Mouse (Mus musculus) liver, embryonic 14.5 days (tissue): ENCODE data around the gene Xrcc3. TPM values are rescaled to one million over a fixed set of nuclear protein-coding genes. Genes with fewer than 3 reads are reported as not detected.

Experiments used
- ATAC-seq: fragments of 200-750 bp; cut with Nextera tagmentation; 2 replicates; pipeline ENCODE4 v1.8.0; 2017; ENCODE audit warnings: moderate number of reproducible peaks, mild to moderate bottlenecking, moderate library complexity; ENCODE audit not compliant: insufficient read depth
- DNase-seq, 3 experiments: peaks; one replicate each; pipeline ENCODE4 v3.0.0-alpha.2; 2012 to 2013; ENCODE audit warnings: low read depth in 3 of 3, low spot score in 3 of 3
- H3K27ac ChIP-seq: fragments of 300-500 bp; sonication (generic); 2 replicates; pipeline ENCODE4 v1.5.1; 2014; ENCODE audit warnings: moderate library complexity, mild to moderate bottlenecking, control low read depth, inconsistent platforms
- H3K27me3 ChIP-seq: fragments of 300-500 bp; sonication (generic); 2 replicates; pipeline ENCODE4 v1.6.1; 2014; ENCODE audit warnings: mild to moderate bottlenecking, low read length, moderate library complexity; ENCODE audit not compliant: control insufficient read depth, insufficient read depth
- H3K36me3 ChIP-seq: fragments of 300-500 bp; sonication (generic); replicated peaks from 2 replicates; pipeline ENCODE4 v1.6.1; 2014; ENCODE audit warnings: low read depth; ENCODE audit not compliant: control insufficient read depth, insufficient read depth
- H3K4me1 ChIP-seq, 2 experiments: fragments of 200-500 bp in 1 of 2; fragments of 300-500 bp in 1 of 2; sonication (generic) in 1 of 2; replicated peaks; 2 replicates each; pipeline ENCODE4 v1.6.1; 2012 to 2014; ENCODE audit warnings: antibody characterized with exemption in 1 of 2, inconsistent platforms in 1 of 2, low read length in 1 of 2; ENCODE audit not compliant: control insufficient read depth in 2 of 2, insufficient read depth in 2 of 2
- H3K4me2 ChIP-seq: fragments of 300-500 bp; sonication (generic); 2 replicates; pipeline ENCODE4 v1.6.1; 2014; ENCODE audit warnings: low read depth, mild to moderate bottlenecking, control low read depth, moderate library complexity
- H3K4me3 ChIP-seq, 2 experiments: fragments of 200-500 bp in 1 of 2; fragments of 300-500 bp in 1 of 2; sonication (generic) in 1 of 2; 2 replicates each; pipeline ENCODE4 v1.5.1; 2012 to 2014; ENCODE audit warnings: low read depth in 2 of 2, low read length in 2 of 2, mild to moderate bottlenecking in 2 of 2, control low read depth in 1 of 2, inconsistent platforms in 1 of 2, moderate library complexity in 1 of 2; ENCODE audit not compliant: insufficient read depth in 1 of 2
- H3K9ac ChIP-seq: fragments of 300-500 bp; sonication (generic); replicated peaks from 2 replicates; pipeline ENCODE4 v1.6.1; 2014; ENCODE audit warnings: mild to moderate bottlenecking, control low read depth, moderate library complexity
- H3K9me3 ChIP-seq: fragments of 300-500 bp; sonication (generic); 2 replicates; pipeline ENCODE4 v1.6.1; 2016; ENCODE audit warnings: low read length, mixed read lengths; ENCODE audit not compliant: control insufficient read depth
- CTCF ChIP-seq: IDR thresholded peaks from 2 replicates; pipeline ENCODE4 v1.5.1; 2016; ENCODE audit warnings: antibody characterized with exemption, low read depth, control low read depth
- EP300 ChIP-seq: IDR thresholded peaks from 2 replicates; pipeline ENCODE4 v1.6.1; 2016; ENCODE audit warnings: antibody characterized with exemption, low read depth
- WGBS: fragments of 180-500 bp; shearing (Covaris S2); extraction: QIAGEN DNeasy Blood & Tissue Kit; methylation state at CpG from one replicate; pipeline ENCODE4 v1.1.7; 2014; ENCODE audit not compliant: insufficient replicate concordance; 5-methylcytosine and 5-hydroxymethylcytosine counted together
- polyA plus RNA-seq, 2 experiments: library from polyadenylated mRNA; depleted of rRNA in 1 of 2; stranded (reverse) in 1 of 2; unstranded in 1 of 2; fragments of >200 nt; fragmentation: Nextera tagmentation in 1 of 2; extraction: Ambion mirVana in 1 of 2; gene quantifications; 2 replicates each; pipeline versions ENCODE4 v1.2.1 to v1.2.3; 2012 to 2014

The Xrcc3 gene
- polyA plus RNA-seq, 2 experiments: 6.6 to 11.7 TPM

DNA sequence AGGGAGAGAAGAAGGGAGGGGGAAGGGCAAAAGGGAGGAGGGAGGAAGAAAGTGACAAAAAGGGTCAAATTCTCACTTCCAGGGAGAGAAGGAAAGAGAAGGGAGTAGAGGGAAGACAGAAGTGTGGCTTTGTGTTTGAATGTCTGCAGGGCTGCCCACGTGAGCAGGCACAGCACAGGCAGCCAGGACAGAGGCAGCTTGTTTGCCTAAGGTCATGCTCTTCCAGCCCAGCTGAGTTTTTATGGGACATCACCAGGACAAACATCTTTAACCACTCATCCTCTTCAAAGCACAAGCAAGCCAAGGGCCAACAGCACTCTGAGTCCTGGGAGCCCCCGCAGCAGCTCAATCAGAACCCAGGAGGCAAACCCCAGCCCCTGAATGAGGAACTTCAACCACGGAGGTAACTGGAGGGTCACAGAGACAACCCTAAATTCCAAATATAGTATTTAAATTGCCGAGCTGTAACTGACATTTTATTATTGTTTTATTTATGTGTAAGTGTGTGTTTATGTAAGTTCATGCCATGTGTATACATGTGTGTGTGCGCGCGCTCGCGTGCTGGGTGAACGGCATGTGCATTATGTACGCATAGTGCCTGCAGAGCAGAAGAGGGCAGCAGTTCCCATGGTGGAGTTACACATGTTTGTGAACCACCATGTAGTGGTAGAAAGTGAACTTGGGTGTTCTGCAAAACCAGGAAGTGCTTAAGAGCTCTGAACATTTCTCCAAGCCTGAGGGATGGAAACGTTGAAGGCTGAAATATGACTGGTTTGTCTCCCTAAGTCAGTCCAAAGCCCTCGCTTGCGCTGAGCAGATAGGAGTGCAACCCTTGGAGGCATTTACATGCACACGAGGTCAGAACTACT, 29.1 kb upstream of the Xrcc3 start:
- no peak overlapping the region for H3K4me3 ChIP-seq
- H3K9ac ChIP-seq: no peak overlapping the region
- H3K9me3 ChIP-seq: no peaks in the 10 kb centered on the region
- no peak overlapping the region for H3K27ac ChIP-seq
- H3K4me2 ChIP-seq: no peak overlapping the region
- no peaks in the 10 kb centered on the region for H3K36me3 ChIP-seq
- WGBS: 72% methylated on average over 15 of the region's 15 CpGs
- ATAC-seq (peak; percentile 51; the same call in 1 of the 2 replicates), DNase-seq (no peak)
- no peaks in the 10 kb centered on the region for H3K27me3 ChIP-seq
- no peak for TF ChIP-seq CTCF
- TF ChIP-seq EP300: no peak
- H3K4me1 ChIP-seq: 0 out of 4 replicates have a peak, but pooled peaks cover 0 to 3% of the 10 kb centered on the region in 2 experiments

DNA sequence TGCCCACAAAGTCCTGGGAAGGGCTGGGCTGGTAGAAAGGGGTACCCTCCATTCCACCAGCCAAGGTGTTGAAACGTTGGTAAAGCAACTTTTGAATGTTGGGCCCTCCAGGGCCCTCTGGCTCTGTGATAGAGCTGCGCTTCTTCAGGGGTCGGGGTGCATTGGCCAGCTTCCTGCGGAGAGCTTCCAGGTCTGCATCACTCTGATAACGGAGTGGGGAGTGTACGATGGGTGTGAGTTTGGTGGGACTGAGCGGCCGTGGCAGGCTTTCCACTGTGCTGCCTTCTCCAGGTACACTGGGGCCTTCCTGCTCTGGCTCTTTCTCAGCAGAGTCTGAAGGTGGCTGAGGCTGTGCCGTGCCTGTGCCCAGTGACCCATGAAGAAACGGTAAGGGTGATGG, 19.8 kb upstream of the Xrcc3 start:
- 24% methylated on average over 10 of the region's 10 CpGs for WGBS
- H3K4me1 ChIP-seq: peaks cover 16 to 24% of the 10 kb centered on the region in 2 experiments
- H3K4me3 ChIP-seq: peak overlapping the region; percentile 31 to 33

DNA sequence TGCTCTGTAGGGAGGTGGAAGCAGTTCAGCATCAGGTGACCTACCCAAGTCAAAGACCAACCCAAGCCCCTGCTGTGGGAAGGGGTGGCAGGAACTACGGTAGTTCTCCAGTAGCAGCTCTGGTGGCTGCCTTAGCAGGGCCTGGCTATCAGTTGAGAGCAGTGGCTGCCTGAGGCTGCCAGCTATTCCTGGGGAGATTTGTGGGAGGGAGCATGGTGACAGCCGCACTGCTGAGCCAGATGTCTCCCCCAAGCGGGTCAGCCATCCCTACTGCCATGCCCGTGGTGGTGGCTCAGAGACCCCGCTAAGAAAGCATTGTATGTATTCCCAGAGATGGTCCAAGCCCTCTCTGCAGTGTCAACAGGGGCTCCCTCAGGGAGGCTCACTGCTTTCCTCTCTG, 19.0 kb upstream of the Xrcc3 start:
- Histone ChIP-seq H3K27me3 (no peaks in the 10 kb centered on the region), H3K4me3 (no peak overlapping the region), H3K4me2 (no peak overlapping the region; the same call in 1 of the 2 replicates), H3K27ac (peak overlapping the region; percentile 77), H3K9me3 (no peaks in the 10 kb centered on the region), H3K36me3 (peaks cover 23% of the 10 kb centered on the region), H3K9ac (peak overlapping the region; percentile 40; the same call in 1 of the 2 replicates), H3K4me1 (peaks cover 16 to 24% of the 10 kb centered on the region in 2 experiments)
- ATAC-seq (peak; percentile 33; the same call in 1 of the 2 replicates), DNase-seq (no peak)
- 53% methylated on average over 5 of the region's 5 CpGs for WGBS
- TF ChIP-seq EP300: no peak
- TF ChIP-seq CTCF: no peak

More for the DNA sequence above, 19.8 kb upstream of the Xrcc3 start:
- Histone ChIP-seq H3K4me2 (peak overlapping the region; percentile 57), H3K27me3 (no peaks in the 10 kb centered on the region), H3K27ac (peak overlapping the region; percentile 77), H3K9me3 (no peaks in the 10 kb centered on the region), H3K36me3 (peaks cover 15% of the 10 kb centered on the region), H3K9ac (peak overlapping the region; percentile 40)
- DNase-seq: peak in 2 of 3 experiments; percentile 59 to 60
- ATAC-seq: peak; percentile 91
- TF ChIP-seq EP300 (peak; percentile 60; the same call in 1 of the 2 replicates), CTCF (no peak)

DNA sequence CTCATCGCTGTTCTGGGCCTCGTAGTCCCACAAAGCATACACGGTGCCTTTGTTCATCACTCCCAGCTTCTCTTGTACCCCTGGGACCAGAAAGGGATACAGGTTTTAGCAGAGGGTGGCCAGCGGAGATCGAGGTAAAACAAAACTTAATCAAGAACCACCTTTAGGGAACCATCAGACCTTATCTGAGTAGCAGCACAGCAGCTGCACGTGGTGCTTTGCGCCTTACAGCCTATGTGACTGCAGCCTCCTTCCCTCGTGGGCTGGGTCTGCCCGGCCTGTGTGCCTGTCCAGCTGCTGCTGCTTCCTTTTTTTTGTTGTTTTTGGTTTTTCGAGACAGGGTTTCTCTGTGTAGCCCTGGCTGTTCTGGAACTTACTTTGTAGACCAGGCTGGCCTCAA, 16.7 kb upstream of the Xrcc3 start:
- Histone ChIP-seq H3K9ac (no peak overlapping the region), H3K27me3 (no peaks in the 10 kb centered on the region), H3K4me3 (no peak overlapping the region), H3K9me3 (no peaks in the 10 kb centered on the region), H3K4me1 (peaks cover 16 to 24% of the 10 kb centered on the region in 2 experiments), H3K27ac (no peak overlapping the region; the same call in 1 of the 2 replicates), H3K36me3 (peaks cover 46% of the 10 kb centered on the region), H3K4me2 (no peak overlapping the region)
- ATAC-seq (peak; percentile 26; the same call in 1 of the 2 replicates), DNase-seq (no peak)
- TF ChIP-seq EP300 (no peak), CTCF (no peak)
- WGBS: 45% methylated on average over 10 of the region's 10 CpGs

DNA sequence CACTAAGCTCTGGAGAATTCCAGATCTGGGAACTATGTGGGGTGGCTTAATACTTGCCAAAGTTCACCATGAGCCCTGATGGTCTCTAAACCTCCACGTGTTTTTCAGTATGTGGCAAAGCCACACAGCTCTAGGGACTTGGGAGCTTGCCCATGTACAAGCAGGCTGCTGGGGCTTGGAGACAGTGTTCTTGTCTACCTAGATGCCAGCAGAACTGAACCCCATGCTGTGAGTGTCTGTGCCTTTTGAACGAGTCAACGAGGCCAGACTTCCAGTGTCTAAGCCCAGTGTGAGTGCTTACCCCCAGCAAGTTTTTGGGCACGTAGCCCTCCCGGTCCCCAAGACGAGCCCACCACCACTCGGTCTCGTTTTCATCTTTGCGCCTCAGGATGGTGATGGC, 16.3 kb upstream of the Xrcc3 start:
- H3K36me3 ChIP-seq: peaks cover 48% of the 10 kb centered on the region
- no peak overlapping the region; the same call in 1 of the 2 replicates for H3K27ac ChIP-seq
- no peak overlapping the region for H3K4me3 ChIP-seq
- no peak for TF ChIP-seq CTCF
- no peak for TF ChIP-seq EP300
- no peak for ATAC-seq
- H3K27me3 ChIP-seq: no peaks in the 10 kb centered on the region
- 77% methylated on average over 9 of the region's 9 CpGs for WGBS
- H3K4me1 ChIP-seq: peaks cover 16 to 24% of the 10 kb centered on the region in 2 experiments
- DNase-seq: no peak
- no peak overlapping the region for H3K4me2 ChIP-seq
- no peak overlapping the region for H3K9ac ChIP-seq
- H3K9me3 ChIP-seq: no peaks in the 10 kb centered on the region
